Mouse (Mus musculus) limb, embryonic 10.5 days (tissue): ENCODE measurements at regions not wholly inside any gene's neighbourhood (a gene's known extent, or its start where the extent isn't known, plus 50 kb on each side); places are given as distances from the start of the nearest gene placed in this dataset.

Experiments used
- DNase-seq: peaks from one replicate; pipeline ENCODE4 v3.0.0-alpha.2; 2017; ENCODE audit warnings: low spot score
- H3K27ac ChIP-seq: fragments of 300-500 bp; sonication (generic); 2 replicates; pipeline ENCODE4 v1.5.1; 2016; ENCODE audit warnings: mild to moderate bottlenecking
- H3K27me3 ChIP-seq: fragments of 300-500 bp; sonication (generic); 2 replicates; pipeline ENCODE4 v1.6.1; 2016; ENCODE audit warnings: low read depth, mild to moderate bottlenecking; ENCODE audit not compliant: poor library complexity, severe bottlenecking
- H3K36me3 ChIP-seq: fragments of 300-500 bp; sonication (generic); 2 replicates; pipeline ENCODE4 v1.6.1; 2016; ENCODE audit warnings: mild to moderate bottlenecking, moderate library complexity
- H3K4me1 ChIP-seq: fragments of 300-500 bp; sonication (generic); 2 replicates; pipeline ENCODE4 v1.6.1; 2016
- H3K4me3 ChIP-seq: fragments of 300-500 bp; sonication (generic); 2 replicates; pipeline ENCODE4 v1.5.1; 2016; ENCODE audit warnings: mild to moderate bottlenecking, moderate library complexity
- H3K9me3 ChIP-seq: fragments of 300-500 bp; sonication (generic); replicated peaks from 2 replicates; pipeline ENCODE4 v1.6.1; 2016; ENCODE audit warnings: mild to moderate bottlenecking
- WGBS: fragments of 180-500 bp; shearing (Covaris S2); methylation state at CpG from one replicate; pipeline ENCODE4 v1.1.7; 2016; 5-methylcytosine and 5-hydroxymethylcytosine counted together

GRCm38 (mm10) chr4:127819009-127819408, 151.7 kb downstream of the CK137956 start:
- Histone ChIP-seq H3K4me1 (no peaks in the 10 kb centered on the region), H3K4me3 (no peak overlapping the region), H3K27me3 (no peaks in the 10 kb centered on the region), H3K9me3 (no peaks in the 10 kb centered on the region), H3K36me3 (no peaks in the 10 kb centered on the region), H3K27ac (no peak overlapping the region)
- no peak for DNase-seq
- 70% methylated on average over 5 of the region's 5 CpGs for WGBS

- Histone ChIP-seq H3K27me3 (no peaks in the 10 kb centered on the region), H3K4me1 (no peaks in the 10 kb centered on the region), H3K9me3 (no peaks in the 10 kb centered on the region), H3K4me3 (no peak overlapping the region), H3K36me3 (no peaks in the 10 kb centered on the region), H3K27ac (no peak overlapping the region)
- 94% methylated on average over 6 of the region's 6 CpGs for WGBS
- no peak for DNase-seq
These were observed 156.1 kb downstream of the CK137956 start for GRCm38 (mm10) chr4:127814631-127815030.

GRCm38 (mm10) chr4:127812047-127812545, 158.7 kb downstream of the CK137956 start:
- DNase-seq: no peak
- Histone ChIP-seq H3K4me1 (no peaks in the 10 kb centered on the region), H3K9me3 (no peaks in the 10 kb centered on the region), H3K4me3 (no peak overlapping the region), H3K27ac (no peak overlapping the region), H3K36me3 (no peaks in the 10 kb centered on the region), H3K27me3 (no peaks in the 10 kb centered on the region)
- WGBS: 91% methylated on average over 3 of the region's 3 CpGs

GRCm38 (mm10) chr4:127810899-127811510, 159.7 kb downstream of the CK137956 start:
- Histone ChIP-seq H3K4me3 (no peak overlapping the region), H3K36me3 (no peaks in the 10 kb centered on the region), H3K9me3 (no peaks in the 10 kb centered on the region), H3K27ac (no peak overlapping the region), H3K4me1 (no peaks in the 10 kb centered on the region), H3K27me3 (no peaks in the 10 kb centered on the region)
- no peak for DNase-seq
- WGBS: 89% methylated on average over 7 of the region's 7 CpGs

GRCm38 (mm10) chr4:127809006-127809405, 161.7 kb downstream of the CK137956 start:
- Histone ChIP-seq H3K27me3 (no peaks in the 10 kb centered on the region), H3K27ac (no peak overlapping the region), H3K9me3 (no peaks in the 10 kb centered on the region), H3K36me3 (no peaks in the 10 kb centered on the region), H3K4me3 (no peak overlapping the region), H3K4me1 (no peaks in the 10 kb centered on the region)
- no peak for DNase-seq
- WGBS: 64% methylated on average over 6 of the region's 6 CpGs

GRCm38 (mm10) chr4:127789206-127789605, 181.5 kb downstream of the CK137956 start:
- Histone ChIP-seq H3K27ac (no peak overlapping the region), H3K27me3 (no peaks in the 10 kb centered on the region), H3K4me1 (no peaks in the 10 kb centered on the region), H3K4me3 (no peak overlapping the region), H3K9me3 (no peaks in the 10 kb centered on the region), H3K36me3 (no peaks in the 10 kb centered on the region)
- whole genome bisulfite sequencing: 85% methylated on average over 12 of the region's 12 CpGs
- DNase-seq: no peak

GRCm38 (mm10) chr4:127785786-127786185, 185.0 kb downstream of the CK137956 start:
- H3K4me3 ChIP-seq: no peak overlapping the region
- H3K9me3 ChIP-seq: no peaks in the 10 kb centered on the region
- WGBS: 77% methylated on average over 3 of the region's 3 CpGs
- DNase-seq: no peak
- no peaks in the 10 kb centered on the region for H3K27me3 ChIP-seq
- no peak overlapping the region for H3K27ac ChIP-seq
- no peaks in the 10 kb centered on the region for H3K36me3 ChIP-seq
- no peaks in the 10 kb centered on the region for H3K4me1 ChIP-seq

- DNase-seq: no peak
- 71% methylated on average over 5 of the region's 5 CpGs for WGBS
- H3K9me3 ChIP-seq: no peaks in the 10 kb centered on the region
- no peaks in the 10 kb centered on the region for H3K27me3 ChIP-seq
- H3K4me3 ChIP-seq: no peak overlapping the region
- H3K4me1 ChIP-seq: no peaks in the 10 kb centered on the region
- H3K36me3 ChIP-seq: no peaks in the 10 kb centered on the region
- no peak overlapping the region for H3K27ac ChIP-seq
These were observed 198.7 kb downstream of the CK137956 start for GRCm38 (mm10) chr4:127771966-127772500.

GRCm38 (mm10) chr4:127763736-127764135, 207.0 kb downstream of the CK137956 start:
- no peaks in the 10 kb centered on the region for H3K27me3 ChIP-seq
- no peak overlapping the region for H3K27ac ChIP-seq
- no peak for DNase-seq
- no peaks in the 10 kb centered on the region for H3K4me1 ChIP-seq
- no peak overlapping the region for H3K4me3 ChIP-seq
- no peaks in the 10 kb centered on the region for H3K9me3 ChIP-seq
- H3K36me3 ChIP-seq: no peaks in the 10 kb centered on the region
- WGBS: 91% methylated on average over 5 of the region's 5 CpGs

GRCm38 (mm10) chr4:127758961-127759360, 211.8 kb downstream of the CK137956 start:
- WGBS: 94% methylated on average over 9 of the region's 9 CpGs
- Histone ChIP-seq H3K9me3 (no peaks in the 10 kb centered on the region), H3K27me3 (no peaks in the 10 kb centered on the region), H3K4me3 (no peak overlapping the region), H3K27ac (no peak overlapping the region), H3K4me1 (no peaks in the 10 kb centered on the region), H3K36me3 (no peaks in the 10 kb centered on the region)
- DNase-seq: no peak

GRCm38 (mm10) chr4:127756238-127756637, 214.5 kb downstream of the CK137956 start:
- Histone ChIP-seq H3K27ac (no peak overlapping the region), H3K4me1 (no peaks in the 10 kb centered on the region), H3K9me3 (no peaks in the 10 kb centered on the region), H3K27me3 (no peaks in the 10 kb centered on the region), H3K4me3 (no peak overlapping the region), H3K36me3 (no peaks in the 10 kb centered on the region)
- WGBS: 92% methylated on average over 6 of the region's 6 CpGs
- DNase-seq: no peak

GRCm38 (mm10) chr4:127750781-127751180, 220.0 kb downstream of the CK137956 start:
- no peaks in the 10 kb centered on the region for H3K27me3 ChIP-seq
- no peak overlapping the region for H3K4me3 ChIP-seq
- no peak overlapping the region for H3K27ac ChIP-seq
- H3K4me1 ChIP-seq: no peaks in the 10 kb centered on the region
- no peaks in the 10 kb centered on the region for H3K36me3 ChIP-seq
- peak; percentile 12 for DNase-seq
- no peaks in the 10 kb centered on the region for H3K9me3 ChIP-seq
- WGBS: 93% methylated on average over 3 of the region's 3 CpGs

GRCm38 (mm10) chr4:127747876-127748275, 222.9 kb downstream of the CK137956 start:
- DNase-seq: no peak
- Histone ChIP-seq H3K36me3 (no peaks in the 10 kb centered on the region), H3K4me1 (no peaks in the 10 kb centered on the region), H3K27me3 (no peaks in the 10 kb centered on the region), H3K9me3 (no peaks in the 10 kb centered on the region), H3K4me3 (no peak overlapping the region), H3K27ac (no peak overlapping the region)
- WGBS: 81% methylated on average over 5 of the region's 5 CpGs

- Histone ChIP-seq H3K4me1 (peaks cover 11% of the 10 kb centered on the region), H3K27ac (no peak overlapping the region), H3K27me3 (no peaks in the 10 kb centered on the region), H3K4me3 (no peak overlapping the region), H3K9me3 (no peaks in the 10 kb centered on the region), H3K36me3 (no peaks in the 10 kb centered on the region)
- WGBS: 84% methylated on average over 2 of the region's 2 CpGs
- DNase-seq: no peak
These were observed 234.0 kb downstream of the CK137956 start for GRCm38 (mm10) chr4:127736781-127737180.
